Mouse (Mus musculus) heart, postnatal 0 days (tissue): ENCODE measurements around the gene Ankrd66.

Experiments
- CTCF ChIP-seq: IDR thresholded peaks from 2 replicates; pipeline ENCODE4 v1.5.1; 2016; ENCODE audit warnings: antibody characterized with exemption, control low read depth, low read depth
- EP300 ChIP-seq: IDR thresholded peaks from 2 replicates; pipeline ENCODE4 v1.6.1; 2016; ENCODE audit warnings: antibody characterized with exemption, low read depth

GRCm38 (mm10) chr17:43501631-43502030 lies 41.8 kb downstream of the Ankrd66 start:
- TF ChIP-seq CTCF: no peak
- TF ChIP-seq EP300: no peak
